Mouse (Mus musculus) MEL (cell line): ENCODE data around the gene Pla2g3. TPM values are rescaled to one million over a fixed set of nuclear protein-coding genes. Genes with fewer than 3 reads are reported as not detected.

ENCODE experiments used
- DNase-seq: peaks from one replicate; pipeline ENCODE4 v3.0.0; 2011; ENCODE audit warnings: low read depth, low spot score
- H3K27ac ChIP-seq: 2 replicates; pipeline ENCODE4 v1.5.1; 2012; ENCODE audit warnings: low read depth, mild to moderate bottlenecking, control low read depth, low read length, moderate library complexity; ENCODE audit not compliant: control insufficient read depth
- H3K27me3 ChIP-seq, 2 experiments: fragments of 150-350 bp in 1 of 2; sonication (generic) in 1 of 2; 2 replicates each; pipeline ENCODE4 v1.6.1; 2012; ENCODE audit warnings: low read length in 2 of 2, mild to moderate bottlenecking in 2 of 2, improper control_type of control experiment in 1 of 2, moderate library complexity in 1 of 2; ENCODE audit not compliant: insufficient read depth in 2 of 2, control insufficient read depth in 1 of 2
- H3K36me3 ChIP-seq, 2 experiments: 2 replicates each; pipeline ENCODE4 v1.6.1; 2012 to 2014; ENCODE audit warnings: low read length in 2 of 2, improper control_type of control experiment in 1 of 2, inconsistent platforms in 1 of 2, mild to moderate bottlenecking in 1 of 2; ENCODE audit not compliant: insufficient read depth in 2 of 2, control insufficient read depth in 1 of 2
- H3K4me1 ChIP-seq, 2 experiments: fragments of 150-350 bp in 1 of 2; sonication (generic) in 1 of 2; 2 replicates each; pipeline ENCODE4 v1.6.1; 2012; ENCODE audit warnings: low read length in 2 of 2, improper control_type of control experiment in 1 of 2, mild to moderate bottlenecking in 1 of 2; ENCODE audit not compliant: insufficient read depth in 2 of 2, control insufficient read depth in 1 of 2
- H3K4me3 ChIP-seq, 2 experiments: fragments of 150-350 bp in 1 of 2; sonication (generic) in 1 of 2; 2 replicates each; pipeline ENCODE4 v1.5.1; 2012; ENCODE audit warnings: low read depth in 2 of 2, low read length in 2 of 2, mild to moderate bottlenecking in 2 of 2, moderate library complexity in 2 of 2, control low read depth in 1 of 2, improper control_type of control experiment in 1 of 2; ENCODE audit not compliant: control insufficient read depth in 1 of 2, insufficient read depth in 1 of 2
- H3K79me2 ChIP-seq: 2 replicates; pipeline ENCODE4 v1.6.1; 2012; ENCODE audit warnings: mild to moderate bottlenecking, low read length, moderate library complexity; ENCODE audit not compliant: control insufficient read depth, poor library complexity, insufficient read depth
- H3K9ac ChIP-seq: 2 replicates; pipeline ENCODE4 v1.6.1; 2012; ENCODE audit warnings: low read depth, mild to moderate bottlenecking, control low read depth, low read length, moderate library complexity; ENCODE audit not compliant: control insufficient read depth, poor library complexity, severe bottlenecking
- H3K9me3 ChIP-seq: fragments of 150-350 bp; sonication (generic); replicated peaks from 2 replicates; pipeline ENCODE4 v1.6.1; 2012; ENCODE audit warnings: mild to moderate bottlenecking, low read length, improper control_type of control experiment, moderate library complexity; ENCODE audit not compliant: insufficient read depth
- ELF1 ChIP-seq: IDR thresholded peaks from 2 replicates; pipeline ENCODE4 v1.6.1; 2014; ENCODE audit warnings: low read depth, mild to moderate bottlenecking, inconsistent platforms, low read length, improper control_type of control experiment, moderate library complexity
- GABPA ChIP-seq: IDR thresholded peaks from 2 replicates; pipeline ENCODE4 v1.6.1; 2012; ENCODE audit warnings: low read depth, mild to moderate bottlenecking, inconsistent platforms, low read length, improper control_type of control experiment, moderate library complexity
- MAFK ChIP-seq: IDR thresholded peaks from 2 replicates; pipeline ENCODE4 v1.6.1; 2011; ENCODE audit warnings: low read depth, mild to moderate bottlenecking, low read length, improper control_type of control experiment, borderline replicate concordance
- MAX ChIP-seq: IDR thresholded peaks from 2 replicates; pipeline ENCODE4 v1.6.1; 2011; ENCODE audit warnings: low read length, improper control_type of control experiment
- MAZ ChIP-seq: IDR thresholded peaks from 2 replicates; pipeline ENCODE4 v1.6.1; 2012; ENCODE audit warnings: low read depth, mild to moderate bottlenecking, inconsistent platforms, low read length, improper control_type of control experiment
- MEF2A ChIP-seq: IDR thresholded peaks from 2 replicates; pipeline ENCODE4 v1.6.1; 2014; ENCODE audit warnings: low read depth, mild to moderate bottlenecking, inconsistent platforms, low read length, improper control_type of control experiment; ENCODE audit not compliant: poor library complexity, insufficient replicate concordance, severe bottlenecking; ENCODE audit errors: extremely low read depth
- NRF1 ChIP-seq: IDR thresholded peaks from 2 replicates; pipeline ENCODE4 v1.6.1; 2014; ENCODE audit warnings: low read depth, mild to moderate bottlenecking, inconsistent platforms, low read length, improper control_type of control experiment, moderate library complexity; ENCODE audit not compliant: poor library complexity, insufficient read depth, severe bottlenecking
- POLR2AphosphoS2 ChIP-seq: IDR thresholded peaks from 2 replicates; pipeline ENCODE4 v1.6.1; 2011; ENCODE audit warnings: low read length, improper control_type of control experiment
- POLR2AphosphoS5 ChIP-seq: IDR thresholded peaks from 2 replicates; pipeline ENCODE4 v1.6.1; 2012; ENCODE audit warnings: low read depth, borderline replicate concordance, mild to moderate bottlenecking, inconsistent platforms, low read length, moderate library complexity, mixed read lengths
- RAD21 ChIP-seq: IDR thresholded peaks from 2 replicates; pipeline ENCODE4 v1.6.1; 2011; ENCODE audit warnings: mild to moderate bottlenecking, low read depth, low read length, improper control_type of control experiment
- RCOR1 ChIP-seq: IDR thresholded peaks from 2 replicates; pipeline ENCODE4 v1.6.1; 2012; ENCODE audit warnings: low read depth, mild to moderate bottlenecking, inconsistent platforms, low read length, improper control_type of control experiment
- SMC3 ChIP-seq: IDR thresholded peaks from 2 replicates; pipeline ENCODE4 v1.6.1; 2011; ENCODE audit warnings: low read depth, low read length, improper control_type of control experiment
- TBP ChIP-seq: IDR thresholded peaks from 2 replicates; pipeline ENCODE4 v1.8.0; 2011; ENCODE audit warnings: low read depth, low read length, improper control_type of control experiment
- TCF12 ChIP-seq: IDR thresholded peaks from 2 replicates; pipeline ENCODE4 v1.6.1; 2014; ENCODE audit warnings: low read depth, mild to moderate bottlenecking, inconsistent platforms, low read length, improper control_type of control experiment, moderate library complexity
- UBTF ChIP-seq: IDR thresholded peaks from 2 replicates; pipeline ENCODE4 v1.6.1; 2012; ENCODE audit warnings: low read depth, mild to moderate bottlenecking, inconsistent platforms, low read length, improper control_type of control experiment, moderate library complexity, borderline replicate concordance; ENCODE audit not compliant: insufficient read depth
- USF2 ChIP-seq, 2 experiments: IDR thresholded peaks; 2 replicates each; pipeline ENCODE4 v1.6.1; 2011 to 2012; ENCODE audit warnings: improper control_type of control experiment in 2 of 2, low read length in 2 of 2, borderline replicate concordance in 1 of 2, inconsistent platforms in 1 of 2, low read depth in 1 of 2, mild to moderate bottlenecking in 1 of 2; ENCODE audit not compliant: insufficient read depth in 1 of 2
- ZC3H11A ChIP-seq: IDR thresholded peaks from 2 replicates; pipeline ENCODE4 v1.6.1; 2012; ENCODE audit warnings: low read depth, mild to moderate bottlenecking, inconsistent platforms, low read length, improper control_type of control experiment
- ZKSCAN1 ChIP-seq: IDR thresholded peaks from 2 replicates; pipeline ENCODE4 v1.6.1; 2012; ENCODE audit warnings: low read depth, mild to moderate bottlenecking, inconsistent platforms, low read length, improper control_type of control experiment, moderate library complexity
- ZNF384 ChIP-seq: IDR thresholded peaks from 2 replicates; pipeline ENCODE4 v1.6.1; 2012; ENCODE audit warnings: low read depth, mild to moderate bottlenecking, inconsistent platforms, low read length, improper control_type of control experiment
- polyA plus RNA-seq, 2 experiments: library from polyadenylated mRNA; stranded (reverse) in 1 of 2; unstranded in 1 of 2; fragments of >175 nt in 1 of 2; fragments of >200 nt in 1 of 2; gene quantifications; 2 replicates each; pipeline versions ENCODE4 v1.2.1 to v1.2.4; 2012; ENCODE audit warnings: low replicate concordance in 2 of 2, low read depth in 1 of 2; ENCODE audit not compliant: insufficient read length in 2 of 2, insufficient read depth in 1 of 2, missing spikeins in 1 of 2
- total RNA-seq: library from RNA; depleted of rRNA; stranded (reverse); fragments of 300-350 nt; gene quantifications from 2 replicates; pipeline ENCODE4 v1.2.3, GENCODE M21; 2012

The Pla2g3 gene
- total and polyA plus RNA-seq, 3 experiments: 0.15 to 0.39 TPM; not detected in 1

GRCm38 (mm10) chr11:3489036-3489435, 952 bp downstream of the Pla2g3 start (continued):
- TF ChIP-seq MAZ (peak; percentile 50; the same call in 1 of the 2 replicates), ELF1 (no peak)
- TF ChIP-seq, all 39 proteins: peak for 8

- 0 out of 4 replicates have a peak, but pooled peaks cover 0 to 4% of the 10 kb centered on the region in 2 experiments for H3K36me3 ChIP-seq
- no peak overlapping the region for H3K9ac ChIP-seq
- H3K4me3 ChIP-seq: no peak overlapping the region
- H3K9me3 ChIP-seq: no peaks in the 10 kb centered on the region
- H3K4me1 ChIP-seq: peaks cover 2 to 20% of the 10 kb centered on the region in 2 experiments
- no peak overlapping the region for H3K27ac ChIP-seq
- H3K79me2 ChIP-seq: no peaks in the 10 kb centered on the region
- H3K27me3 ChIP-seq: no peaks in the 10 kb centered on the region
- DNase-seq: no peak
- TF ChIP-seq POLR2AphosphoS5 (no peak), ELF1 (no peak), USF2 (IDR thresholded peaks at IDR 0.05; ENCODE audit: borderline replicate concordance in 1 of 2, insufficient read depth in 1 of 2, low read depth in 1 of 2, low read length in 2 of 2) (no peak), GABPA (no peak), POLR2AphosphoS2 (no peak), MAX (no peak), MEF2A (no peak), ZNF384 (no peak), UBTF (no peak), ZC3H11A (no peak), TBP (no peak), NRF1 (no peak)
These were observed 4.7 kb downstream of the Pla2g3 start for GRCm38 (mm10) chr11:3492748-3493147.

GRCm38 (mm10) chr11:3494857-3495256, 6.8 kb downstream of the Pla2g3 start:
- H3K27me3 ChIP-seq: no peaks in the 10 kb centered on the region
- no peak for TF ChIP-seq RAD21
- no peak for TF ChIP-seq ZKSCAN1
- TF ChIP-seq TCF12: no peak
- TF ChIP-seq MAFK: no peak
- no peak for TF ChIP-seq SMC3
- no peak for TF ChIP-seq RCOR1

More at GRCm38 (mm10) chr11:3494857-3495256, 6.8 kb downstream of the Pla2g3 start:
- Histone ChIP-seq H3K9me3 (no peaks in the 10 kb centered on the region), H3K79me2 (no peaks in the 10 kb centered on the region), H3K27ac (no peak overlapping the region), H3K9ac (no peak overlapping the region), H3K4me1 (peaks cover 1 to 2% of the 10 kb centered on the region in 2 experiments; a peak in 3 of 4 replicates), H3K36me3 (no peaks in the 10 kb centered on the region), H3K4me3 (no peak overlapping the region)
- no peak for DNase-seq
